Mouse (Mus musculus): Measurements from ENCODE around the gene Ano1. TPM values are rescaled to one million over a fixed set of nuclear protein-coding genes. Genes with fewer than 3 reads are reported as not detected.

The Ano1 gene
- polyA plus RNA-seq, 1 experiment from 2014 or later, result 7.5 TPM

DNA sequence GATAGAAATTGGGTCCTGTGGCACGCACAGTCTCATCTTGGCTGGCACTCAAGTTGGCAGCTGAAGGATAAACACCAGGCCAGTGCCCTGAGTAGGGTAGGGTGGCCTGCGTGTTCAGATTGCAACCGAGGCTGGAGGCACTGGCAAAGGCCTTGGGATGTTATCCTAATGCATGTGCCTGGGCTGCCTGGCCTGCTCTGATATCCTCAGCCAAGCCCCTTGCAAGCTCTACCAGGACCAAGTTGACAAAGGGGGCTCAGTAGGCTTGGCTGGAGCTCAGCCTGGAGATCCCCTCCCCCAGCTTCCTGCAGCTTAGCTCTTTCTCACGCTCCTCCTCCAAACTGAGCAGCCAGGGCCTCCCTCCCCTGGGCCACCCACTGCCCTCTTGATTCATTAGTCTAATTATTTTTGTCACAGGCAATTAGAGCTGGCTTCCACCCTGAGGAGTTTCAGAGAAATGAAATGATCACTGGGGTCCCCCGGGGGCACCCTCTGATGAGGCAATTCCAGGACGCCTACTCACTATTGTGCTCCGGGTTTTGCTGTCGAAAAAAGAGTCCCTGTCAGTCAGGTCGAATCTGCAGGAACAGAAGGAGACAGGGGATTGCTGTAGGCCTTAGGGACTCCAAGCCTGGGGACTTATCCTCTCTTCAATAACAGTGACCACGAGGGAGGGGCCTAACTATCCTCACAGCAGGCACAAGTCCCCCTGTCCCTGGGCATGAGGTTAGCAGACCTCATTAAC lies 97.9 kb downstream of the Ano1 start:
- H3K27me3 ChIP-seq, result peaks cover 14% of the 10 kb centered on the region
- ATAC-seq (ENCODE audit: low FRiP score), result peak; percentile 93
- WGBS, result 10% methylated on average over 10 of the region's 10 CpGs
- peak overlapping the region; percentile 88 for H3K27ac ChIP-seq
- no peaks in the 10 kb centered on the region for H3K36me3 ChIP-seq
- H3K4me2 ChIP-seq (replicated peaks), result 0 out of 2 replicates have a peak overlapping the region, but pooled peaks have one; percentile 6
- H3K4me1 ChIP-seq, result peaks cover 30% of the 10 kb centered on the region
- 0 out of 2 replicates have a peak overlapping the region, but pooled peaks have one; percentile 39 for H3K9ac ChIP-seq
- no peak overlapping the region for H3K4me3 ChIP-seq
- H3K9me3 ChIP-seq (replicated peaks), result no peaks in the 10 kb centered on the region

DNA sequence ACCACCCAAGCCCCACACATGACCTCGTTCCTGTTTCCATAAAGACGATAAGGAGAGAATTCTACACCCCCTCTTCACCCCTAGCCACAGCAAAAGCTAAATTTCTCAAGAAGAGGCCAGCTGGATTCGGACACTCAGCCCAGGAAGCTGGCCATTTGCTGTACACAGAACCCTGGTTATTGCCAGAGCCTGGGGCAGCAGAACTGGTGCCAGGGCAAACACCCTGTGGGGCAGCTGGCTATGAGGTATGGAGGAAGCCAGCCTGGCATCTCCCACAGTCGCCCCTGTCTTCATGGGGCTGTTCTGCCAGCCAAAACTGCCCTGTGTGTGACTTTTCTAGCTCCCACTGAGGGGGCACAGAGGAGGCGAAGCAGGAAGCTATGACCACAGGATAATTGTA lies 104.2 kb downstream of the Ano1 start:
- Histone ChIP-seq H3K27ac (no peak overlapping the region), H3K9me3 (replicated peaks) (no peaks in the 10 kb centered on the region), H3K4me2 (replicated peaks) (no peak overlapping the region), H3K36me3 (no peaks in the 10 kb centered on the region), H3K9ac (no peak overlapping the region), H3K27me3 (peaks cover 24% of the 10 kb centered on the region), H3K4me3 (no peak overlapping the region), H3K4me1 (0 out of 2 replicates have a peak, but pooled peaks cover 1% of the 10 kb centered on the region)
- no peak for ATAC-seq (ENCODE audit: low FRiP score)
- WGBS, result 79% methylated on average over 5 of the region's 5 CpGs

DNA sequence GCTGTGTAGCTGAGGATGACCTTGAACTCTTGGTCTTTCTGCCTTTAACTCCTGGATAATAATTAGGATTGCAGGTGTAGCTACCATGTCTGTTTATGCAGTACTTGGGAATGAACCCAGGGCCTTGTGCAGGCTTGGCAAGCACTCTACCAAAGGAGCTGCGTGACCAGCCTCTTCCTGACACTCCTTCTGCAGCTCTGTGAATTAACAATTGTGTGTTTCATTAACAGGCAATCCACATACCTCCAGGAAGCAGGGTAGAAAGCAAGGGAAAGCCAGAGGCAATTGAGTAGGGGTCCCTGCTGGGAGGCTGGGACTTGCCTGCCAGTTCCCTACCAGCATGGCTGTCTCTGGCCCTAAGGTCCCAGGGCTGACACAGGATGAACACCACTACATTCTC lies 111.0 kb downstream of the Ano1 start:
- no peak overlapping the region for H3K4me2 ChIP-seq (replicated peaks)
- peaks cover 8% of the 10 kb centered on the region for H3K27me3 ChIP-seq
- WGBS, result 68% methylated on average over 1 of the region's 1 CpGs
- H3K9me3 ChIP-seq (replicated peaks), result no peaks in the 10 kb centered on the region
- no peak overlapping the region for H3K27ac ChIP-seq
- no peak for ATAC-seq (ENCODE audit: low FRiP score)
- no peak overlapping the region for H3K9ac ChIP-seq
- no peaks in the 10 kb centered on the region for H3K36me3 ChIP-seq
- H3K4me1 ChIP-seq, result peaks cover 12% of the 10 kb centered on the region
- no peak overlapping the region for H3K4me3 ChIP-seq

DNA sequence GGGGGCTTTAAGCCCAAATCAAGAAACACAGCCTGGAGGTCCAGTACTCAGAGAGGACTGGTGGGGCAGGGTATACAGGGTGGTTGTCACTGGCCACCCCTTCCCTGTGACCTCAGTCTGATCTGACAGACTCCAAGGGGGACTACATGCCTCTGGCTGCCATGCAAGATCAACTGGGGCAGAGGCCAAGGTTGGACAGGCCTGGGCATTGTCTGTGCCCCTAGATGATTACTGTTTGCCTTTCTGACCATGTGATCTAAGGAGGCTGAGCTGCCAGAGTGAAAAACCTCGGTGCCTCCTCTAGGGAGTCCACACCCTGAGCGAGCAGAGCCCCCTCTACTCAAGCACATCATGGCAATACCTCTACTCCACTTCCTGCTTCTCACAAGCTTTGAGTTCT lies 115.8 kb downstream of the Ano1 start:
- H3K36me3 ChIP-seq, result no peaks in the 10 kb centered on the region
- H3K4me2 ChIP-seq (replicated peaks), result no peak overlapping the region
- no peak overlapping the region for H3K4me3 ChIP-seq
- H3K27me3 ChIP-seq, result peaks cover 28% of the 10 kb centered on the region
- H3K4me1 ChIP-seq, result peaks cover 9% of the 10 kb centered on the region
- no peaks in the 10 kb centered on the region for H3K9me3 ChIP-seq (replicated peaks)
- H3K27ac ChIP-seq, result no peak overlapping the region
- ATAC-seq (ENCODE audit: low FRiP score), result no peak
- H3K9ac ChIP-seq, result no peak overlapping the region
- 48% methylated on average over 2 of the region's 2 CpGs for WGBS

DNA sequence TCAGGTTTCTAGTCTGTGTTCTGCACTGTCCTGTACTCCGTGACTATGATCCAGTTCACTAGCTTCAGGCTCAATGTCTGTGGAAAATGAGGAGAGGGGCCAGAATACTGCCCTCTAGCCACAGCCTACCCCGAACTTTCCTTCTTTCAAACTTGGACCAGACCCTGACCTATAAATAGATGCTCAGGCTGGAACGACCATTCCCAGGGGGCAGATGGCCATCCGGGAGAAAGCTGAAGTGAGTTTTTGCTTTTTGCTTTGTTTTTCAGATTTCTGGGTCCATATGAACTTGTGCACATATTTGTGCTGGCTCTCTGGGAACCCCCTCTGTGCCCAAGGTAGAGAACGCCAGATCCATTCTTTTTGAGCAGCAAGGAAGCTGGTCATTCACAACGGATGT lies 116.9 kb downstream of the Ano1 start:
- peaks cover 9% of the 10 kb centered on the region for H3K4me1 ChIP-seq
- no peaks in the 10 kb centered on the region for H3K9me3 ChIP-seq (replicated peaks)
- no peak overlapping the region for H3K4me3 ChIP-seq
- ATAC-seq (ENCODE audit: low FRiP score), result no peak
- H3K9ac ChIP-seq, result no peak overlapping the region
- H3K27me3 ChIP-seq, result peaks cover 32% of the 10 kb centered on the region
- no peaks in the 10 kb centered on the region for H3K36me3 ChIP-seq
- 81% methylated on average over 6 of the region's 6 CpGs for WGBS
- H3K27ac ChIP-seq, result no peak overlapping the region
- H3K4me2 ChIP-seq (replicated peaks), result no peak overlapping the region

DNA sequence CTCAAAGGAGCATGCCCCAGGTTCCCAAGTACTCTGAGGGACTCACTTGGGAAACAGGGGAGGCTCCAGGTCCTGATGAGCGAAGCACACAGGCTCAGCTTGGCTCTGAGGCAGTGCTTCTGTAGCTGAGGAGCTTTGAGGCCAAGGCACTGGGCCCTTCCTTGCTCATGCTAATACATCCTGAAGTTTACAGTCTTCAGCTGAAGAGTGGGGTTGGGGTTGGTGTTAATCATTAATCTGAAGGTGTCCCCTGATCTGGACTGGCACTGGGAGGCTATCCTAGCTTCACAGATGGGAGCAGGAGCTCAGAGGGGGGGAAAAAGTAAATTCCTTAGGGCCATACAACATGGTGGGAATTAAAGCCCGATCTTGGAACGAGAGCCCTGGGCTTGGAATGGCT lies 117.3 kb downstream of the Ano1 start:
- peaks cover 10% of the 10 kb centered on the region for H3K4me1 ChIP-seq
- H3K4me3 ChIP-seq, result no peak overlapping the region
- no peak overlapping the region for H3K9ac ChIP-seq
- no peak for ATAC-seq (ENCODE audit: low FRiP score)
- H3K27ac ChIP-seq, result no peak overlapping the region
- no peaks in the 10 kb centered on the region for H3K9me3 ChIP-seq (replicated peaks)
- H3K4me2 ChIP-seq (replicated peaks), result no peak overlapping the region
- 86% methylated on average over 3 of the region's 3 CpGs for WGBS
- H3K27me3 ChIP-seq, result peaks cover 33% of the 10 kb centered on the region
- H3K36me3 ChIP-seq, result no peaks in the 10 kb centered on the region

DNA sequence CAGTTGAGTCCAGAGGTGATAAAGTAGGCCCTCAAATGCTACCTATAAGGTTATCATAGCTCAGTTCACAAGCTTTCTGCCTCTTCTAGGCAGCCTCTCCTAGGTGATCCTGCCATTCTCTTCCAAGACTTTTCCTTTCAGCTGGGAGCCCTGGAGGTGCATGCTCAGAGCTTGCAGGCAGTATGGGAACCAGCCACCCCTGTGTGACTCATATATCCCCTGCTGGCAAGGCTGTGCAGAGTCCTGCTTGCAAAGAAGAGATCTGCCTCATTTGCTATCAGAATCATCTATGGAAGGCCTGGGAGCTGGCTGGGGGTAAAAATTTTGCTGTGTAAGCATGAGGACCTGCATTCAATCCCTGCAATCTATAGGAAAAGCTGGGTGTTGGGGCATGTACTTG lies 119.5 kb downstream of the Ano1 start:
- H3K4me3 ChIP-seq, result no peak overlapping the region
- H3K4me1 ChIP-seq, result peaks cover 32% of the 10 kb centered on the region
- no peaks in the 10 kb centered on the region for H3K36me3 ChIP-seq
- no peak overlapping the region for H3K9ac ChIP-seq
- ATAC-seq (ENCODE audit: low FRiP score), result no peak
- H3K4me2 ChIP-seq (replicated peaks), result no peak overlapping the region
- peaks cover 34% of the 10 kb centered on the region for H3K27me3 ChIP-seq
- no peaks in the 10 kb centered on the region for H3K9me3 ChIP-seq (replicated peaks)
- H3K27ac ChIP-seq, result no peak overlapping the region

DNA sequence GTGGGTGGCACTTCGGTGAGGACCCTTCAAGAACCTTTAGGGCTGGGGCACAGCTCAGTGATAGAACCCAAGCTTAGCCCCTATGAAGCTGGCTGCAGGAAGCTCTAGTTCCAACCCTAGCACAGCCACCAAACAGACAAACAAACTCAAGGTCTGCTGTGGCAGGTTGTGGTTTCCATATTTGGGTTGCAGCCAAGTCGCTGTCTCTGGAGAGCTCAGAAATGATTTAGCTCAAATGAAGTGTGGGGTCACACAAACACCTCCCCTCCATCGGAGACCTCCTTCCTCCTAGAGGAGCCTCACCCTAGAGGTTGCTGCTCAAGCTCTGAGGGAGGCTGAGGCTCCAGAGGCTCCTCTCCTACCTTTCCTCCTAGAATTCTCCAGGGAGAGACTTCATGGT lies 121.2 kb downstream of the Ano1 start:
- no peak for ATAC-seq (ENCODE audit: low FRiP score)
- WGBS, result 82% methylated on average over 3 of the region's 3 CpGs
- no peak overlapping the region for H3K4me3 ChIP-seq
- peaks cover 31% of the 10 kb centered on the region for H3K4me1 ChIP-seq
- H3K4me2 ChIP-seq (replicated peaks), result no peak overlapping the region
- H3K27ac ChIP-seq, result no peak overlapping the region
- H3K27me3 ChIP-seq, result peaks cover 37% of the 10 kb centered on the region
- no peaks in the 10 kb centered on the region for H3K36me3 ChIP-seq
- H3K9ac ChIP-seq, result no peak overlapping the region
- H3K9me3 ChIP-seq (replicated peaks), result no peaks in the 10 kb centered on the region

DNA sequence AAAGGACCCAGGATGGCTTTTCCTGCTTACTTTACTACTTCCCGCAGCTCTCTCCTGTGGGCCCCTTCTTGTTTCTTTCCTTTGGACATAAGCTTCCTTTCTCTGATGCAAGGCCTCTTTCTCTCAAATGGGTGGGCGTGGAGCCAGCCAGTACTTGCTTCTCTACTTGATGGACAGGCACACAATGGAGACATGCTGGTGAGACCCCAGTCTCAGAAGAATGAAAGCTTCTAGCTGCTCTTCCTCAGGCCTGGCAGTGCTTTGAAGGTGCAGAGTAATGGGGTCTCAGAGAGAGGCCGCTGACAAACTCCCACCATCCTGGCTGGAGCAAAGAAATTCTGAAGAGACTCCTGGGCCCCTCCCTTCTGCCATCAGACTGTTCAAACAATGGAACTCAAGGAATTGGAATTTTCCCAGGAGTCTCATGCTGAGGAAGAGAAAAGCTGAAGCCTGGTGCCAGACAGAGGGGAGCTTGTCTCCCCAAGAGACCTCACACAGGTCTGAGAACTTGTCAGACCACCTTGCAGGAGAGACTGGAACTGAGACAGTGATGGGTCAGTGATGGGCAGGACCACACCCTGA lies 123.3 kb downstream of the Ano1 start:
- Histone ChIP-seq H3K9me3 (replicated peaks) (no peaks in the 10 kb centered on the region), H3K4me2 (replicated peaks) (no peak overlapping the region), H3K4me1 (peaks cover 31% of the 10 kb centered on the region), H3K27me3 (peaks cover 31% of the 10 kb centered on the region), H3K4me3 (no peak overlapping the region), H3K36me3 (no peaks in the 10 kb centered on the region), H3K27ac (peak overlapping the region; percentile 77), H3K9ac (no peak overlapping the region)
- peak; percentile 90 for ATAC-seq (ENCODE audit: low FRiP score)
- WGBS, result 16% methylated on average over 3 of the region's 3 CpGs

DNA sequence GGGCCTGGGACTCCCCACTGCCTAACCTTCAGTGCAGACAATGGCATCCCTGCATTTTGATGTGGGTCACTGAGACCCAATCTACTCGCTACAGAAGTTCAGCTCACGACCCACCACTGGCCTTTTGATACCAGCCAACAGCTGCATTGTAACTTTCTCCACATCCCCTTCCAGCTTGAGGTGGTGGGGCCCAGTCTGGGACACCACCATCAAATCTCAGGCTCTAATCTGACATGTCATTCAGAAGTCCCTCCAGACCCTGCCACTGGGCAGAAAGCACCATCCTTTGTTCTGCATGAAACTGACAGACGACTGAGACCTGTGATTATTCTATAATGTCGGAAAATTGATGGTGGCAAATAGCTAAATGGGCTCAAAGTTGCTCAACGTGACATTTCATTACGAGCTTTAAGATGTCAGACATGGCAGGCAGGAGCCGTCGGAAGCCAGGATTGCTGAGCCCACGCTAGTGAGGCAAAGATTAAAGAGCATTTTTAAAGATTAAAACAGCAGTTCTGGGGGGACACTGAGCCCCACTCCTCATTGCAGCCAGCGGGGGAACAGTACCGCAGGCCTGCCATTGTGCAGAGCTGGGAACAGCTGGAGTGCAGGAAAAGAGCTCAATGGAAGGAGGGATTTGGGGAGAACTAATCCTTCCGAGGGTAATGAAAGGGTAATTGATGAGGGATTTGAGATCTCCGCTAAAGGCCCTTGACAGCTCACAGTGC lies 124.0 kb downstream of the Ano1 start:
- WGBS, result 12% methylated on average over 13 of the region's 13 CpGs
- H3K4me3 ChIP-seq, result no peak overlapping the region
- H3K9me3 ChIP-seq (replicated peaks), result no peaks in the 10 kb centered on the region
- H3K4me2 ChIP-seq (replicated peaks), result 0 out of 2 replicates have a peak overlapping the region, but pooled peaks have one; percentile 7
- H3K27me3 ChIP-seq, result peaks cover 31% of the 10 kb centered on the region
- no peaks in the 10 kb centered on the region for H3K36me3 ChIP-seq
- no peak overlapping the region for H3K9ac ChIP-seq
- peak overlapping the region; percentile 77 for H3K27ac ChIP-seq
- ATAC-seq (ENCODE audit: low FRiP score), result peak; percentile 78
- H3K4me1 ChIP-seq, result peaks cover 31% of the 10 kb centered on the region

DNA sequence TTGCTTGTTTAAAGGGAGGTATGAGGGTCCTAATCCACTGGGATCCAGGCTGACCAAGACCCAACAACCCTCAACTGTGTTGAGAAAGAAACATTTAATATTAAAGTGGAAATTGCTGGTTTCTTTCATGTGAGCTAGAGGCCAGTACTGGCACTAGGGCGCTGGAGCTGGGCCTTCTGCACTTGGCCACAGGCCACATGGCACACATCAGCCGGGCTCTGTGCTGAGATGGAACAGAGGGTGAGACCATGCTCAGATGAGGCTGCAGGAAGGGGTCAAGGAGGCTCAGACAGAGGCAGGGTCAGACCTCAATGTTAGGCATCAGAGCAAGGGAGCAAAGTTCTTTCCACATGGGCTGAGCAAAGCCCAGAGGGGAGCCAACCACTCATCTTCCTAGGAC lies 125.7 kb downstream of the Ano1 start:
- Histone ChIP-seq H3K4me1 (peaks cover 35% of the 10 kb centered on the region), H3K4me2 (replicated peaks) (no peak overlapping the region), H3K27ac (0 out of 2 replicates have a peak overlapping the region, but pooled peaks have one; percentile 77), H3K9me3 (replicated peaks) (peaks cover 3% of the 10 kb centered on the region; the same call in 1 of the 2 replicates), H3K9ac (no peak overlapping the region), H3K36me3 (no peaks in the 10 kb centered on the region), H3K4me3 (no peak overlapping the region), H3K27me3 (peaks cover 19% of the 10 kb centered on the region)
- WGBS, result 88% methylated on average over 2 of the region's 2 CpGs
- no peak for ATAC-seq (ENCODE audit: low FRiP score)

Measured in hindbrain, embryonic 12.5 days (tissue).